Mouse (Mus musculus) midbrain, embryonic 13.5 days (tissue): ENCODE data around the gene F13a1. TPM values are rescaled to one million over a fixed set of nuclear protein-coding genes. Genes with fewer than 3 reads are reported as not detected.

Experiments
- ATAC-seq: fragments of 200-750 bp; cut with Nextera tagmentation; 2 replicates; pipeline ENCODE4 v1.8.0; 2017; ENCODE audit warnings: mild to moderate bottlenecking, moderate TSS enrichment, moderate library complexity
- H3K27ac ChIP-seq: fragments of 300-500 bp; sonication (generic); 2 replicates; pipeline ENCODE4 v1.5.1; 2015; ENCODE audit warnings: inconsistent platforms, mild to moderate bottlenecking, moderate library complexity
- H3K27me3 ChIP-seq: fragments of 300-500 bp; sonication (generic); 2 replicates; pipeline ENCODE4 v1.6.1; 2015; ENCODE audit warnings: mild to moderate bottlenecking, inconsistent platforms
- H3K36me3 ChIP-seq: fragments of 300-500 bp; sonication (generic); 2 replicates; pipeline ENCODE4 v1.6.1; 2015; ENCODE audit warnings: mild to moderate bottlenecking, inconsistent platforms
- H3K4me1 ChIP-seq: fragments of 300-500 bp; sonication (generic); replicated peaks from 2 replicates; pipeline ENCODE4 v1.6.1; 2015; ENCODE audit warnings: inconsistent platforms
- H3K4me2 ChIP-seq: fragments of 300-500 bp; sonication (generic); replicated peaks from 2 replicates; pipeline ENCODE4 v1.6.1; 2015; ENCODE audit warnings: moderate library complexity, mild to moderate bottlenecking, inconsistent platforms
- H3K4me3 ChIP-seq: fragments of 300-500 bp; sonication (generic); replicated peaks from 2 replicates; pipeline ENCODE4 v1.5.1; 2015; ENCODE audit warnings: mild to moderate bottlenecking, inconsistent platforms
- H3K9ac ChIP-seq: fragments of 300-500 bp; sonication (generic); replicated peaks from 2 replicates; pipeline ENCODE4 v1.6.1; 2015; ENCODE audit warnings: mild to moderate bottlenecking, inconsistent platforms
- H3K9me3 ChIP-seq: fragments of 300-500 bp; sonication (generic); 2 replicates; pipeline ENCODE4 v1.6.1; 2016; ENCODE audit warnings: mild to moderate bottlenecking, inconsistent platforms
- WGBS: fragments of 180-500 bp; shearing (Covaris S2); methylation state at CpG from one replicate; pipeline ENCODE4 v1.1.7; 2015; 5-methylcytosine and 5-hydroxymethylcytosine counted together
- polyA plus RNA-seq: library from polyadenylated mRNA; unstranded; fragments of >200 nt; fragmentation: Nextera tagmentation; extraction: Ambion mirVana; gene quantifications from 2 replicates; pipeline ENCODE4 v1.2.1, GENCODE M21; 2015

F13a1 gene
- polyA plus RNA-seq, 1 experiment from 2014 or later = 12.6 TPM

- 75% methylated on average over 3 of the region's 3 CpGs for WGBS
- no peaks in the 10 kb centered on the region for H3K27me3 ChIP-seq
- H3K4me1 ChIP-seq = no peaks in the 10 kb centered on the region
- no peak for ATAC-seq
- no peak overlapping the region for H3K9ac ChIP-seq
- H3K27ac ChIP-seq = no peak overlapping the region
- H3K36me3 ChIP-seq = no peaks in the 10 kb centered on the region
- H3K9me3 ChIP-seq = no peaks in the 10 kb centered on the region
- no peak overlapping the region for H3K4me3 ChIP-seq
- no peak overlapping the region for H3K4me2 ChIP-seq
These were observed 108.2 kb downstream of the F13a1 start for GRCm38 (mm10) chr13:36941891-36942290.

GRCm38 (mm10) chr13:36932066-36932465 lies 118.0 kb downstream of the F13a1 start:
- Histone ChIP-seq H3K36me3 (no peaks in the 10 kb centered on the region), H3K9ac (no peak overlapping the region), H3K27me3 (no peaks in the 10 kb centered on the region), H3K4me3 (no peak overlapping the region), H3K9me3 (no peaks in the 10 kb centered on the region), H3K4me2 (no peak overlapping the region), H3K27ac (no peak overlapping the region), H3K4me1 (no peaks in the 10 kb centered on the region)
- ATAC-seq = no peak
- WGBS = 88% methylated on average over 9 of the region's 9 CpGs

- Histone ChIP-seq H3K27me3 (no peaks in the 10 kb centered on the region), H3K4me2 (no peak overlapping the region), H3K9ac (no peak overlapping the region), H3K36me3 (no peaks in the 10 kb centered on the region), H3K4me1 (0 out of 2 replicates have a peak, but pooled peaks cover 4% of the 10 kb centered on the region), H3K27ac (no peak overlapping the region), H3K9me3 (no peaks in the 10 kb centered on the region), H3K4me3 (no peak overlapping the region)
- ATAC-seq = no peak
- WGBS = 64% methylated on average over 4 of the region's 4 CpGs
These were observed 130.3 kb downstream of the F13a1 start for GRCm38 (mm10) chr13:36919737-36920136.

- no peak for ATAC-seq
- WGBS = 14% methylated on average over 4 of the region's 4 CpGs
- no peaks in the 10 kb centered on the region for H3K9me3 ChIP-seq
These were observed 146.2 kb downstream of the F13a1 start for GRCm38 (mm10) chr13:36903885-36904284.

GRCm38 (mm10) chr13:36903447-36903846 lies 146.6 kb downstream of the F13a1 start:
- no peaks in the 10 kb centered on the region for H3K27me3 ChIP-seq
- H3K27ac ChIP-seq = no peak overlapping the region
- no peak overlapping the region for H3K4me3 ChIP-seq
- H3K4me1 ChIP-seq = peaks cover 6% of the 10 kb centered on the region
- 70% methylated on average over 1 of the region's 1 CpGs for WGBS
- H3K9ac ChIP-seq = no peak overlapping the region
- ATAC-seq = no peak
- no peaks in the 10 kb centered on the region for H3K36me3 ChIP-seq
- H3K4me2 ChIP-seq = no peak overlapping the region
- no peaks in the 10 kb centered on the region for H3K9me3 ChIP-seq

More at GRCm38 (mm10) chr13:36903885-36904284, 146.2 kb downstream of the F13a1 start:
- Histone ChIP-seq H3K4me2 (no peak overlapping the region), H3K27ac (no peak overlapping the region), H3K4me1 (peaks cover 6% of the 10 kb centered on the region), H3K36me3 (no peaks in the 10 kb centered on the region), H3K4me3 (no peak overlapping the region), H3K9ac (no peak overlapping the region), H3K27me3 (no peaks in the 10 kb centered on the region)

- H3K4me2 ChIP-seq = no peak overlapping the region
- no peak overlapping the region for H3K4me3 ChIP-seq
- H3K27ac ChIP-seq = no peak overlapping the region
- ATAC-seq = no peak
- no peaks in the 10 kb centered on the region for H3K27me3 ChIP-seq
- 89% methylated on average over 3 of the region's 3 CpGs for WGBS
- no peaks in the 10 kb centered on the region for H3K36me3 ChIP-seq
- H3K4me1 ChIP-seq = peaks cover 6% of the 10 kb centered on the region
- no peak overlapping the region for H3K9ac ChIP-seq
- no peaks in the 10 kb centered on the region for H3K9me3 ChIP-seq
These were observed 148.4 kb downstream of the F13a1 start for GRCm38 (mm10) chr13:36901603-36902002.

GRCm38 (mm10) chr13:36901016-36901415 lies 149.0 kb downstream of the F13a1 start:
- peaks cover 6% of the 10 kb centered on the region for H3K4me1 ChIP-seq
- H3K9ac ChIP-seq = no peak overlapping the region
- H3K4me2 ChIP-seq = no peak overlapping the region
- no peak overlapping the region for H3K27ac ChIP-seq
- H3K27me3 ChIP-seq = no peaks in the 10 kb centered on the region
- H3K36me3 ChIP-seq = no peaks in the 10 kb centered on the region
- ATAC-seq = no peak
- WGBS = 85% methylated on average over 3 of the region's 3 CpGs
- no peaks in the 10 kb centered on the region for H3K9me3 ChIP-seq
- no peak overlapping the region for H3K4me3 ChIP-seq

- 49% methylated on average over 3 of the region's 3 CpGs for WGBS
- Histone ChIP-seq H3K27ac (no peak overlapping the region), H3K4me2 (no peak overlapping the region), H3K36me3 (no peaks in the 10 kb centered on the region), H3K4me1 (no peaks in the 10 kb centered on the region), H3K9ac (no peak overlapping the region), H3K27me3 (no peaks in the 10 kb centered on the region), H3K9me3 (no peaks in the 10 kb centered on the region), H3K4me3 (no peak overlapping the region)
- ATAC-seq = no peak
These were observed 154.0 kb downstream of the F13a1 start for GRCm38 (mm10) chr13:36896061-36896460.

- no peak for ATAC-seq
- no peak overlapping the region for H3K4me3 ChIP-seq
- H3K27me3 ChIP-seq = no peaks in the 10 kb centered on the region
- no peaks in the 10 kb centered on the region for H3K9me3 ChIP-seq
- H3K27ac ChIP-seq = no peak overlapping the region
- no peaks in the 10 kb centered on the region for H3K4me1 ChIP-seq
- H3K36me3 ChIP-seq = no peaks in the 10 kb centered on the region
- H3K4me2 ChIP-seq = no peak overlapping the region
- H3K9ac ChIP-seq = no peak overlapping the region
- WGBS = 93% methylated on average over 3 of the region's 3 CpGs
These were observed 156.3 kb downstream of the F13a1 start for GRCm38 (mm10) chr13:36893762-36894161.

- ATAC-seq = no peak
- H3K27me3 ChIP-seq = no peaks in the 10 kb centered on the region
- no peaks in the 10 kb centered on the region for H3K4me1 ChIP-seq
- 91% methylated on average over 1 of the region's 1 CpGs for WGBS
- H3K36me3 ChIP-seq = no peaks in the 10 kb centered on the region
- H3K27ac ChIP-seq = no peak overlapping the region
- H3K4me3 ChIP-seq = no peak overlapping the region
- no peak overlapping the region for H3K9ac ChIP-seq
- H3K4me2 ChIP-seq = no peak overlapping the region
- no peaks in the 10 kb centered on the region for H3K9me3 ChIP-seq
These were observed 157.8 kb downstream of the F13a1 start for GRCm38 (mm10) chr13:36892216-36892615.

- 89% methylated on average over 7 of the region's 7 CpGs for WGBS
- H3K27ac ChIP-seq = no peak overlapping the region
- ATAC-seq = no peak
- no peaks in the 10 kb centered on the region for H3K9me3 ChIP-seq
- no peak overlapping the region for H3K4me3 ChIP-seq
- no peak overlapping the region for H3K9ac ChIP-seq
- H3K4me1 ChIP-seq = no peaks in the 10 kb centered on the region
- no peak overlapping the region for H3K4me2 ChIP-seq
- H3K36me3 ChIP-seq = no peaks in the 10 kb centered on the region
- H3K27me3 ChIP-seq = no peaks in the 10 kb centered on the region
These were observed 164.1 kb downstream of the F13a1 start for GRCm38 (mm10) chr13:36885973-36886372.

- Histone ChIP-seq H3K27me3 (no peaks in the 10 kb centered on the region), H3K9me3 (no peaks in the 10 kb centered on the region), H3K9ac (no peak overlapping the region), H3K27ac (no peak overlapping the region), H3K4me2 (no peak overlapping the region), H3K4me1 (no peaks in the 10 kb centered on the region), H3K36me3 (no peaks in the 10 kb centered on the region), H3K4me3 (no peak overlapping the region)
- no peak for ATAC-seq
- 82% methylated on average over 3 of the region's 3 CpGs for WGBS
These were observed 210.9 kb downstream of the F13a1 start for GRCm38 (mm10) chr13:36839111-36839510.
